Mouse (Mus musculus): ENCODE measurements around the gene Atp2a2.

GRCm38 (mm10) chr5:122511405-122511804 is 9.4 kb upstream of the Atp2a2 start:
- no peak for TF ChIP-seq CTCF (IDR thresholded peaks at IDR 0.05; ENCODE audit: control insufficient read depth, insufficient read depth, insufficient replicate concordance, low read depth, low read length)
- no peak for TF ChIP-seq POLR2A (IDR thresholded peaks at IDR 0.05; ENCODE audit: control insufficient read depth, low read depth, low read length)
